Mouse (Mus musculus): ENCODE measurements around the gene Lsm14a. TPM values are rescaled to one million over a fixed set of nuclear protein-coding genes. Genes with fewer than 3 reads are reported as not detected.
A peak's percentile ranks its signal among the peaks of the same experiment; 100 is the strongest.

The Lsm14a gene
- polyA plus RNA-seq, 1 experiment, result 25.3 TPM

DNA sequence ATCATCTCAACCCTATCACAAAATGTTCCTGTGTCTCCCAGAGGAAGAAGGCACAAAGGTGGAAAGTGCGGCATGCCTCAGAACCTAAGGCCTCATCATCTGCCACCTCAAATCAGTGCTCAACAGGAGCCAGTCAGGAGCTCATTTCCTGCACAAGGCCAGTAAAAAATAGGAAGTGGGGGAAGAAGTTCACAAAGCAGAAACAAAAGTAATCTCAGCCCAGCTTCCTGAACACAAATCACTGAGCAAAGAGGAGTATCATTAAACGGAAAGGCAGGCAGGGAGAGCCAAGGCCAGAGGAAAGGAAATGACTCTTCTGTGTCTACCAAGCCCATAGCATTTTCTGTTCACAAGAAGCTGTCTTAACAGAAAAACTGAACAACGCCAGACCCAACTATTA lies 91.2 kb downstream of the Lsm14a start:
- Histone ChIP-seq H3K4me1 (ENCODE audit: control insufficient read depth, insufficient read depth, insufficient read length, low read length) (no peaks in the 10 kb centered on the region), H3K27me3 (ENCODE audit: control insufficient read depth, insufficient read depth, low read length) (no peaks in the 10 kb centered on the region), H3K27ac (ENCODE audit: insufficient read depth, low read depth, low read length) (peak overlapping the region; percentile 31; the same call in 1 of the 2 replicates), H3K4me3 (ENCODE audit: low read depth, low read length) (no peak overlapping the region), H3K36me3 (ENCODE audit: control insufficient read depth, insufficient read depth, low read length) (no peaks in the 10 kb centered on the region)
- 75% methylated on average over 3 of the region's 3 CpGs for WGBS
- TF ChIP-seq CTCF (IDR thresholded peaks at IDR 0.05; ENCODE audit: extremely low read depth, insufficient read length, insufficient replicate concordance, low read depth, low read length) (no peak), POLR2A (IDR thresholded peaks at IDR 0.05; ENCODE audit: low read depth, low read length) (no peak)

DNA sequence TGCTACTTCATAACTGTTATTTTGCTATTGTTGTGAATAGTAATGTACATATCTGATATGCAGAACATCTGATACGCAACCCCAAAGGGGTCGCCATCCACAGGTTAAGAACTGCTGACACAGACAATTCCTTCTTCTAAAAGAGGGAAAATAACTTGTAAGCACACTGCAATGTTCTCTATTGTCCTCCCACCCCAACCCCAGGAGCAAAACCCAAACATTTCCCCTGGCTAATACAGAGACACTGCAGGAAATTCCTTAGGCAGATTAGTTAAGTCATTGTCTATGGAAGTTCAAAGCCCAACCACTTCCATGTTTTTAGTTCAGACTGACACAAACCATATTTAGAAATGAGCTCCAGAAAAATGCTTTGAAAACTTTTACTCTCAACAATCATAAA lies 94.3 kb downstream of the Lsm14a start:
- no peaks in the 10 kb centered on the region for H3K36me3 ChIP-seq (ENCODE audit: control insufficient read depth, insufficient read depth, low read length)
- H3K4me1 ChIP-seq (ENCODE audit: control insufficient read depth, insufficient read depth, insufficient read length, low read length), result no peaks in the 10 kb centered on the region
- H3K27me3 ChIP-seq (ENCODE audit: control insufficient read depth, insufficient read depth, low read length), result no peaks in the 10 kb centered on the region
- no peak overlapping the region for H3K4me3 ChIP-seq (ENCODE audit: low read depth, low read length)
- 94% methylated on average over 2 of the region's 2 CpGs for WGBS
- TF ChIP-seq CTCF (IDR thresholded peaks at IDR 0.05; ENCODE audit: extremely low read depth, insufficient read length, insufficient replicate concordance, low read depth, low read length) (no peak), POLR2A (IDR thresholded peaks at IDR 0.05; ENCODE audit: low read depth, low read length) (no peak)
- no peak overlapping the region for H3K27ac ChIP-seq (ENCODE audit: insufficient read depth, low read depth, low read length)

GRCm38 (mm10) chr7:34296124-34296523 lies 97.0 kb downstream of the Lsm14a start:
- TF ChIP-seq POLR2A (IDR thresholded peaks at IDR 0.05; ENCODE audit: low read depth, low read length) (no peak), CTCF (IDR thresholded peaks at IDR 0.05; ENCODE audit: extremely low read depth, insufficient read length, insufficient replicate concordance, low read depth, low read length) (no peak)
- Histone ChIP-seq H3K4me3 (ENCODE audit: low read depth, low read length) (no peak overlapping the region), H3K27ac (ENCODE audit: insufficient read depth, low read depth, low read length) (no peak overlapping the region), H3K27me3 (ENCODE audit: control insufficient read depth, insufficient read depth, low read length) (no peaks in the 10 kb centered on the region), H3K36me3 (ENCODE audit: control insufficient read depth, insufficient read depth, low read length) (no peaks in the 10 kb centered on the region), H3K4me1 (ENCODE audit: control insufficient read depth, insufficient read depth, insufficient read length, low read length) (no peaks in the 10 kb centered on the region)
- 67% methylated on average over 3 of the region's 3 CpGs for WGBS

Other genes with a start within 250 kb of the Lsm14a start
- 6.6 and 13.2 TPM in 2 replicates for gene Uba2, start 223.7 kb downstream of the Lsm14a start, polyA plus RNA-seq (2012; rRNA removed)
- 13.7 and 15.2 TPM in 2 replicates for gene Pdcd2l, start 196.7 kb downstream of the Lsm14a start, polyA plus RNA-seq (2012; rRNA removed)
- 291 and 420 TPM in 2 replicates for gene Gpi1, start 163.0 kb downstream of the Lsm14a start, polyA plus RNA-seq (2012; rRNA removed)
- gene Gm6096, start 142.3 kb downstream of the Lsm14a start, polyA plus RNA-seq (2012; rRNA removed), result not detected in 2 replicates
- 7.5 and 15.8 TPM in 2 replicates for gene 4931406P16Rik, start 79.8 kb downstream of the Lsm14a start, polyA plus RNA-seq (2012; rRNA removed)